8 mouse cellular contexts compared by ENCODE assay signal in genomic region chr16:33337177-33337576, GRCm38 (mm10). TPM values are rescaled to one million over a fixed set of nuclear protein-coding genes. Genes with fewer than 3 reads are reported as not detected.
DNase-seq lines count a peak whose midpoint lies in the region; ATAC-seq and TF ChIP-seq lines count a peak whose summit lies in the region.

No protein-coding gene starts in this region.

- DNase-seq in 3T3-L1 (ENCODE audit: low read depth, low spot score), result peak; percentile 94
- peak; percentile 72 to 75 for DNase-seq in adrenal gland, postnatal 36 days
- DNase-seq in naive thymus-derived CD4-positive, alpha-beta T cell, adult 2 months (ENCODE audit: low read depth), result peak; percentile 87
- DNase-seq in splenic B cell, adult 2 months (ENCODE audit: low read depth, low spot score), result peak; percentile 56

- no peaks in the 10 kb centered on the region for H3K36me3 ChIP-seq in heart, embryonic 11.5 days (ENCODE audit: control insufficient read depth, insufficient read depth, low read length)
- H3K36me3 ChIP-seq in kidney, embryonic 15.5 days, result no peaks in the 10 kb centered on the region
- no peaks in the 10 kb centered on the region for H3K36me3 ChIP-seq in limb, embryonic 15.5 days
- H3K36me3 ChIP-seq in splenic B cell, adult 2 months (ENCODE audit: control insufficient read depth, insufficient read depth, low read length, poor library complexity, severe bottlenecking), result no peaks in the 10 kb centered on the region

- no peak overlapping the region for H3K4me3 ChIP-seq in embryonic fibroblast, embryonic 13.5 days (ENCODE audit: insufficient read depth, low read length)
- H3K4me3 ChIP-seq in heart, embryonic 11.5 days (ENCODE audit: low read depth, low read length), result no peak overlapping the region
- no peak overlapping the region for H3K4me3 ChIP-seq in kidney, embryonic 15.5 days (replicated peaks)
- H3K4me3 ChIP-seq in limb, embryonic 15.5 days, result no peak overlapping the region

- TF ChIP-seq CTCF in embryonic fibroblast, embryonic 13.5 days (IDR thresholded peaks at IDR 0.05; ENCODE audit: borderline replicate concordance, insufficient read depth, low read length), result peak; percentile 85; the same call in 1 of the 2 replicates

- no peak overlapping the region for H3K27ac ChIP-seq in embryonic fibroblast, embryonic 13.5 days (ENCODE audit: insufficient read depth, low read length)
- H3K27ac ChIP-seq in heart, embryonic 11.5 days (ENCODE audit: low read depth, low read length), result 0 out of 2 replicates have a peak overlapping the region, but pooled peaks have one; percentile 10
- H3K27ac ChIP-seq in kidney, embryonic 15.5 days, result no peak overlapping the region
- no peak overlapping the region for H3K27ac ChIP-seq in limb, embryonic 15.5 days

- H3K9me3 ChIP-seq in heart, embryonic 11.5 days (replicated peaks; ENCODE audit: control insufficient read depth, low read length), result no peaks in the 10 kb centered on the region
- H3K9me3 ChIP-seq in kidney, embryonic 15.5 days (replicated peaks), result no peaks in the 10 kb centered on the region
- H3K9me3 ChIP-seq in limb, embryonic 15.5 days, result no peaks in the 10 kb centered on the region

- TF ChIP-seq POLR2A in embryonic fibroblast, embryonic 13.5 days (IDR thresholded peaks at IDR 0.05; ENCODE audit: low read depth, low read length), result no peak

- ATAC-seq in heart, embryonic 11.5 days (replicated peaks; ENCODE audit: insufficient number of reproducible peaks, low FRiP score, low TSS enrichment), result no peak
- no peak for ATAC-seq in kidney, embryonic 15.5 days (replicated peaks; ENCODE audit: low FRiP score)
- ATAC-seq in limb, embryonic 15.5 days (ENCODE audit: insufficient number of reproducible peaks, low FRiP score, low TSS enrichment, low read depth), result no peak

- no peak overlapping the region for H3K9ac ChIP-seq in heart, embryonic 11.5 days (ENCODE audit: low read depth, low read length)
- no peak overlapping the region for H3K9ac ChIP-seq in kidney, embryonic 15.5 days
- no peak overlapping the region for H3K9ac ChIP-seq in limb, embryonic 15.5 days

- no peaks in the 10 kb centered on the region for H3K27me3 ChIP-seq in heart, embryonic 11.5 days (ENCODE audit: control insufficient read depth, insufficient read depth, low read length)
- no peaks in the 10 kb centered on the region for H3K27me3 ChIP-seq in kidney, embryonic 15.5 days
- no peaks in the 10 kb centered on the region for H3K27me3 ChIP-seq in limb, embryonic 15.5 days
- H3K27me3 ChIP-seq in splenic B cell, adult 2 months (ENCODE audit: control insufficient read depth, insufficient read depth, low read length, poor library complexity, severe bottlenecking), result no peaks in the 10 kb centered on the region

- H3K4me1 ChIP-seq in embryonic fibroblast, embryonic 13.5 days (ENCODE audit: control insufficient read depth, insufficient read depth, low read length), result no peaks in the 10 kb centered on the region
- peaks cover 5% of the 10 kb centered on the region for H3K4me1 ChIP-seq in heart, embryonic 11.5 days (ENCODE audit: control insufficient read depth, insufficient read depth, low read length)
- H3K4me1 ChIP-seq in kidney, embryonic 15.5 days, result peaks cover 19% of the 10 kb centered on the region
- H3K4me1 ChIP-seq in limb, embryonic 15.5 days, result peaks cover 10% of the 10 kb centered on the region

- H3K4me2 ChIP-seq in heart, embryonic 11.5 days, result peak overlapping the region; percentile 29
- peak overlapping the region; percentile 38 for H3K4me2 ChIP-seq in kidney, embryonic 15.5 days
- H3K4me2 ChIP-seq in limb, embryonic 15.5 days, result peak overlapping the region; percentile 27; the same call in 1 of the 2 replicates

- 7% methylated on average over 8 of the region's 8 CpGs for WGBS in heart, embryonic 11.5 days (ENCODE audit: insufficient replicate concordance)
- WGBS in kidney, embryonic 15.5 days, result 15% methylated on average over 8 of the region's 8 CpGs
- WGBS in limb, embryonic 15.5 days, result 11% methylated on average over 8 of the region's 8 CpGs

RNA-seq across cellular contexts. Expression of gene Zfp148, which starts 43.5 kb away (rescaled TPM):
- total RNA-seq in adrenal gland, postnatal 36 days (2021), result 10 to 100 TPM; 71.1 TPM
- polyA plus RNA-seq in embryonic fibroblast, embryonic 13.5 days (2011; ENCODE audit: insufficient read length, low read depth, missing spikeins), result 65.7 and 80.8 TPM in 2 replicates
- polyA plus RNA-seq in heart, embryonic 11.5 days (2014; fragmentation: Nextera tagmentation; extraction: Ambion mirVana), result 37.8 and 39.2 TPM in 2 replicates
- polyA plus RNA-seq in kidney, embryonic 15.5 days (2015; fragmentation: Nextera tagmentation; extraction: Ambion mirVana), result 57.7 and 59.9 TPM in 2 replicates
- polyA plus RNA-seq in limb, embryonic 15.5 days (2015; fragmentation: Nextera tagmentation; extraction: Ambion mirVana), result 58.4 and 60.9 TPM in 2 replicates
